Mouse (Mus musculus) embryonic facial prominence, embryonic 10.5 days (tissue): ENCODE results near the gene Mrps7. TPM values are rescaled to one million over a fixed set of nuclear protein-coding genes. Genes with fewer than 3 reads are reported as not detected.

Experiments
- DNase-seq: peaks from one replicate; pipeline ENCODE4 v3.0.0-alpha.2; 2017; ENCODE audit warnings: low spot score
- H3K27ac ChIP-seq: fragments of 300-500 bp; sonication (generic); replicated peaks from 2 replicates; pipeline ENCODE4 v1.5.1; 2016; ENCODE audit warnings: mild to moderate bottlenecking
- H3K27me3 ChIP-seq: fragments of 300-500 bp; sonication (generic); replicated peaks from 2 replicates; pipeline ENCODE4 v1.6.1; 2016; ENCODE audit warnings: low read depth, mild to moderate bottlenecking; ENCODE audit not compliant: poor library complexity, severe bottlenecking
- H3K36me3 ChIP-seq: fragments of 300-500 bp; sonication (generic); replicated peaks from 2 replicates; pipeline ENCODE4 v1.6.1; 2016; ENCODE audit warnings: mild to moderate bottlenecking, moderate library complexity
- H3K4me1 ChIP-seq: fragments of 300-500 bp; sonication (generic); 2 replicates; pipeline ENCODE4 v1.6.1; 2016
- H3K4me3 ChIP-seq: fragments of 300-500 bp; sonication (generic); 2 replicates; pipeline ENCODE4 v1.5.1; 2016; ENCODE audit warnings: mild to moderate bottlenecking, moderate library complexity
- H3K9me3 ChIP-seq: fragments of 300-500 bp; sonication (generic); 2 replicates; pipeline ENCODE4 v1.6.1; 2016; ENCODE audit warnings: mild to moderate bottlenecking
- WGBS: fragments of 180-500 bp; shearing (Covaris S2); methylation state at CpG from one replicate; pipeline ENCODE4 v1.1.7; 2016; 5-methylcytosine and 5-hydroxymethylcytosine counted together
- polyA plus RNA-seq: library from polyadenylated mRNA; unstranded; fragments of >200 nt; fragmentation: Nextera tagmentation; extraction: Ambion mirVana; gene quantifications from 2 replicates; pipeline ENCODE4 v1.2.1, GENCODE M21; 2016

Mrps7 gene
- polyA plus RNA-seq, 1 experiment from 2014 or later: 101 TPM

DNA sequence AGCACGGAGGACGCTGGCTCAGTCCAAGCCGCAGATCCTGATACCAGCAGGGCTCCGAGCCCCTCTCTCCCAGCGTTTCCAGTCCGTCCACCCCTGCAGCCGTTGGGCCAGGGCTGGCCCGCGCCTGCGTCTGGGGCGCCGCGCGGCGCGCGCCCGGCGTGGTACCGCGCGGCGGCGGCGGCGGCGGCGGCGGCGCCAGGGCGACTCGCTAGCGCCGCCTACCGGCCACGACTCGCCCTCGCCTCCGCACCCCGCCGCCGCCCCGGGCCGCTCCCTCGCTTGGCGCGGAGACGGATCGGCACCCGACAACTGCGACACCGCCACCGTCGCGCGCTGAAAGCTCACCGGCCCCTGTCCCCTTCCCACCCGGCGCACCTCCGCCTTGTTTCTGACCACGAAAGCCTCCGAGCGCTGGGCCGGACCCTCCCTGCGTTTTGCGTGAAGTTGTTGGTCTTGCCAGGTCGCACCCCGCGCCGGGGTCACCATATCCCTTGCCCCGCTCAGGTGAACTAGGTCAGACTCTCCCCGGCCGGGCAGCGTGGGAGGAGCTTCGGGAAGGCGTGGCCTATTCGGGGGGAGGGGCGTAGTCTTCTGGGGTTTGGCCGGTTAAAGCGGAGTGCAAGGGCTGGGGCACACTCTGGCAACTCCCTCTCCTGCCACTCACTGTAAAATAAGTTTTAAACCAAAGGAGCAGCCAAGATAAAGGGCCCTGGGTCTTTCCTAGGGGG, 8.8 kb downstream of the Mrps7 start, which contains the start of gene Mif4gd:
Gene Mif4gd, minus strand, starts transcription at position 560 of the 728 bp plus-strand sequence.
- H3K9me3 ChIP-seq: no peaks in the 10 kb centered on the region
- no peaks in the 10 kb centered on the region; the same call in 1 of the 2 replicates for H3K27me3 ChIP-seq
- DNase-seq: peak; percentile 92
- H3K27ac ChIP-seq: peak within 1 kb of the TSS; percentile 86
- H3K36me3 ChIP-seq: peaks cover 58% of the 10 kb centered on the region
- peaks cover 25% of the 10 kb centered on the region for H3K4me1 ChIP-seq
- WGBS: under 1% methylated on average over 79 of the region's 80 CpGs
- H3K4me3 ChIP-seq: peak within 1 kb of the TSS; percentile 77

DNA sequence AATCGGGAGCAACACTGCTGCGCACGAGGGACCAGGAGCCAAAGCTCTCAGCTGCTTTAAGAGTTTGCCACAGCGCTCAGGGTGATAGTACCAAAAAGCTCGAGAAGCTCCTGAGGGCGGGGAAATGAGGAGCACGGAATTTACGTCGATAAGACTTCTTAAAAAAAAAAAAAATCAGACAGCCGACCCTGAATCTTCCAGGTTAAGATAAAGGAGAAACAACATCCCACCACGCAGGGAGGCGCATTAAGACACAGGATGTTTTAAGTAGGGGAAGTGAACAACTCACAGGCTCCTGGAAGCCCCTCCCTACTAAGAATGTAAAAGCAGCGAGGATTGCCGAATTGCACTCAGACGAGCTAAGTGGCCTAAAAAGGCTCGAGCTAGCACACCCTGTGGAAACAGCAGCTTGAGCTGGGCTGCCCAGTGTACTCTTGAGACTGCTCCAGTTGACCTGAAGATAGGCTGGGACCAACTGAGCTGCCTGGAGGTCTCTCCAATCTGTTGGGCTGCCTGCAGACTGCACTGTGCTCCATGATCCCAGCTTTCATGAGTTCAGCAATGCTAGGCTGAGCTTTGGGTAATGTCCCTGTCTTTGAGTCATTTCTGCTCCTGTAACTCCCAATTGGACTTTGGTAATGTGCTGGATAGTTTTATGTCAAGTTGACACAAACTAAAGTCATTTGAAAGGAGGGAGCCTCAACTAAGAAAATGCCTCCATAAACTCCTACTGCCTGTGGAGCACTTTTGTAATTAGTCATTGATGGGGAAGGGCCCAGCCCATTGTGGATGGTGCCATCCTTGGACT, 9.6 kb downstream of the Mrps7 start:
- no peak for DNase-seq
- Histone ChIP-seq H3K27me3 (no peaks in the 10 kb centered on the region; the same call in 1 of the 2 replicates), H3K36me3 (peaks cover 55% of the 10 kb centered on the region), H3K27ac (peak overlapping the region; percentile 86), H3K4me1 (peaks cover 25% of the 10 kb centered on the region), H3K9me3 (no peaks in the 10 kb centered on the region), H3K4me3 (peak overlapping the region; percentile 77)
- WGBS: under 1% methylated on average over 16 of the region's 16 CpGs

GRCm38 (mm10) chr11:115614346-115615107, 10.8 kb downstream of the Mrps7 start:
- peaks cover 50% of the 10 kb centered on the region for H3K36me3 ChIP-seq
- no peak for DNase-seq
- H3K4me1 ChIP-seq: peaks cover 25% of the 10 kb centered on the region
- no peaks in the 10 kb centered on the region; the same call in 1 of the 2 replicates for H3K27me3 ChIP-seq
- 83% methylated on average over 10 of the region's 10 CpGs for WGBS
- H3K9me3 ChIP-seq: no peaks in the 10 kb centered on the region
- H3K27ac ChIP-seq: no peak overlapping the region
- H3K4me3 ChIP-seq: no peak overlapping the region

DNA sequence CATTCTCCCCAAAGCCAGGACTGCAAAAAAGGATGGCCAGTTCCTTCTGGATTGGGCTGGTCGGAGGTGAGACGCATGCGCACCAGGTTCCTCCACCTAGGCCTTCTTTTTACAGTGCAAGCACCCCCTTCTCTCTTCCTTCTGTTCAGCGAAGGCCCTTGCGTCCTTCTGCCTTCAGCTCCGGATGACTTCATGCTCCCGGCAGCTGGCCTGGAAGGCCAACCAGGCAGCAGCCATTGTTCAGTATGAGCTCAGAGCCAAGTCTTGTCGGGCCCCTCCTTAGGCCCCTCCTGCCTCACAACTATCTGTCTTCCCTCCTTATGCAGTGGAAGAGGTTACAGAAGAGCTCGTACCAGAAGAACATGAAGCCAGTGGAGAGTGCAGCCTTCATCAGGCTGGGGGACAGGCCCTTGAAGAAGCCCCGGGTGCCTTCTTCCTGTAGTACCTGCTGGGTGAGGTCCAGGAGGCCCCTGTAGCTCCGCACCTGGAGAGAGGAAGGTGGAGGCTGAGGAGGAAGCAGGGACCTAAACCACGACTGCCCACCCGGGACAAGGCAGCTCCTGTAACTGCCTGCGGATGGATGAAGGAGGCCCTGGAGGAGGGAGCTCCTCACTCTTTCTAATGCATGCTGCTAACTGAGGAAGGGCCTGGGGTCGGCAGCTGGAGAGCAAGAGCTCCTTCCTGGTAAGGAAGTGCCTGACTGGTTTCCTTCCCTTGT, 11.5 kb downstream of the Mrps7 start:
- H3K36me3 ChIP-seq: peaks cover 50% of the 10 kb centered on the region
- H3K27me3 ChIP-seq: no peaks in the 10 kb centered on the region; the same call in 1 of the 2 replicates
- no peak overlapping the region for H3K4me3 ChIP-seq
- no peaks in the 10 kb centered on the region for H3K9me3 ChIP-seq
- DNase-seq: no peak
- H3K27ac ChIP-seq: no peak overlapping the region
- WGBS: 85% methylated on average over 15 of the region's 15 CpGs
- H3K4me1 ChIP-seq: peaks cover 25% of the 10 kb centered on the region

GRCm38 (mm10) chr11:115615875-115616274, 12.2 kb downstream of the Mrps7 start:
- 91% methylated on average over 6 of the region's 6 CpGs for WGBS
- no peaks in the 10 kb centered on the region; the same call in 1 of the 2 replicates for H3K27me3 ChIP-seq
- H3K4me3 ChIP-seq: no peak overlapping the region
- DNase-seq: no peak
- H3K27ac ChIP-seq: no peak overlapping the region
- H3K36me3 ChIP-seq: peaks cover 55% of the 10 kb centered on the region
- no peaks in the 10 kb centered on the region for H3K9me3 ChIP-seq
- H3K4me1 ChIP-seq: peaks cover 25% of the 10 kb centered on the region

GRCm38 (mm10) chr11:115616371-115616770, 12.6 kb downstream of the Mrps7 start:
- Histone ChIP-seq H3K9me3 (no peaks in the 10 kb centered on the region), H3K36me3 (peaks cover 60% of the 10 kb centered on the region), H3K27me3 (no peaks in the 10 kb centered on the region; the same call in 1 of the 2 replicates), H3K4me1 (peaks cover 23% of the 10 kb centered on the region), H3K4me3 (no peak overlapping the region), H3K27ac (no peak overlapping the region)
- 87% methylated on average over 7 of the region's 7 CpGs for WGBS
- no peak for DNase-seq

DNA sequence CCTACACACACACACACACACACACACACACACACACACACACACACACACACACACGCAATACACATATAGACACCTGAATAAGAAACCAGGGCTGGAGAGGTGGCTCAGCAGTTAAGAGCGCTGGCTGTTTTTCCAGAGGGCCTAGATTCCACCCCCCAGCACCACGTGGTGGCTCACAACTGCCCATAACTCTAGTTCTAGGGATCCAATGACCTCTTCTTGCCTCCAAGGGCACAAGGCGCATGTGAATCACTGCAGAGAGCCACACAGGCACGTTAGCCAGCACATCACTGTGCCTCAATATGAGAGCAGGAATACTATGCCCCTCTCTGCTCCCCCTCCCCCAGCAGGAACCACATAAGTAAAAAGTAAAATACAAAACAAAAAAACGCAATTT, 13.2 kb downstream of the Mrps7 start:
- 81% methylated on average over 6 of the region's 6 CpGs for WGBS
- Histone ChIP-seq H3K9me3 (no peaks in the 10 kb centered on the region), H3K27me3 (no peaks in the 10 kb centered on the region), H3K27ac (no peak overlapping the region), H3K4me3 (no peak overlapping the region), H3K4me1 (peaks cover 17% of the 10 kb centered on the region), H3K36me3 (peaks cover 65% of the 10 kb centered on the region)
- no peak for DNase-seq

- H3K27me3 ChIP-seq: no peaks in the 10 kb centered on the region
- WGBS: 80% methylated on average over 2 of the region's 2 CpGs
- peaks cover 9% of the 10 kb centered on the region for H3K4me1 ChIP-seq
- H3K36me3 ChIP-seq: peaks cover 76% of the 10 kb centered on the region
- H3K4me3 ChIP-seq: no peak overlapping the region
- no peaks in the 10 kb centered on the region for H3K9me3 ChIP-seq
- DNase-seq: no peak
- H3K27ac ChIP-seq: no peak overlapping the region
Measured at GRCm38 (mm10) chr11:115618001-115618400, 14.3 kb downstream of the Mrps7 start.

DNA sequence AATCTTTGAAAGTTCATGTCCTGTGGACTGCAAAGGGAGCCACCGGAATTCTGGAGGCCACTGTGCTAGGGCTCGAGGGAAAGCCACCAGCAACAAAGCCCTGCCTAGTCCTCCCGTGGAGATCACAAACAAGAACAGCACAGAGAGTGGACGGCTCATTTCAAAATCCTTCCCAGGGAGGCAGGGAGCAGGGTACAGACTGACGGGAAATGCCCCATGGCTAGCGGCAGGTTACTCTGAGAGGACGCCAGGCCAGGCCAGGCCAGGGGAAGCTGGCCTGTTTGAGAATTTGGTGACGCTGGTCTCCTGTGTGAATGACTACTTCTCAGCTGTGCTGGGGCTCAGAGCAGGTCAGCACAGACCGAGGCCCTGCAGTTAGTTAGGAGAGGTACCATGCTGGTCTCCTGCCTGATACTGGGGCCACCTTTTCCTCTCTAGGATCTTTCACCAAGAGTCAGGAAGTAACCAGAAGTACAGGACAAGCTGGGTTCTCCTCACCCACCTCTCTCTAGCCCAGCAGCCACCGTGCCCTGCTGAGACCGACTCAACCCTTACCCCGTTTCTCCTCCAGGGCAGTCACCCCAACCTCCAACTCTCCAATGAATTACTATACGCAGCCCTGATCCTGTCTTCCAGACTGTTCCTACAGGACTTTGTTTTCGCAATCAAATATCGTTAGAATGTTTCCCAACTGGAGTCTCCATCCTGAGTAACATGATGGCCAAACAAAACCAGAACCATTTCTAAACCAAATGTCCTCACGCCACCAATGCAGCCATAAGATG, 15.2 kb downstream of the Mrps7 start:
- 89% methylated on average over 16 of the region's 16 CpGs for WGBS
- Histone ChIP-seq H3K36me3 (peaks cover 84% of the 10 kb centered on the region), H3K27ac (no peak overlapping the region), H3K4me1 (no peaks in the 10 kb centered on the region), H3K4me3 (no peak overlapping the region), H3K27me3 (no peaks in the 10 kb centered on the region), H3K9me3 (no peaks in the 10 kb centered on the region)
- no peak for DNase-seq

DNA sequence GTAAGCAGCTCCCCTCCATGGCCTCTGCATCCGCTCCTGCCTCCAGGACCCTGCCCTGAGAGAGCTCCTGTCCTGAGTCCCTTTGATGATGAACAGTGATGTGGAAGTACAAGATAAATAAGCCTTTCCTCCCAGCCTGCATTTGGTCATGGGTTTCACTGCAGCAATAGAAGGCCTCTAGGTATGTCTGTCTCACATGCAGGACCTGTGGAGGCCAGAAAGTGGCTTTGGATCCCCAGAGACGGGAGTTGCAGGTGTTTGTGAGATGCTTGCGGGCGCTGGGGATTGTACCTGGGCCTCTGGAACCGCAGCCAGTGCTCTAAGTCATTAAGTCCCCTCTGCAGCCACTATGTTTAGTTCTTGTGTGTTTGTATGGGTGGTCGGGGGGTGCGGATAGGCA, 16.2 kb downstream of the Mrps7 start:
- 93% methylated on average over 7 of the region's 7 CpGs for WGBS
- H3K36me3 ChIP-seq: peaks cover 75% of the 10 kb centered on the region

GRCm38 (mm10) chr11:115623487-115624070, 19.9 kb downstream of the Mrps7 start:
- WGBS: 79% methylated on average over 9 of the region's 9 CpGs

More for the DNA sequence above, 16.2 kb downstream of the Mrps7 start:
- H3K27me3 ChIP-seq: no peaks in the 10 kb centered on the region
- DNase-seq: no peak
- H3K4me1 ChIP-seq: no peaks in the 10 kb centered on the region
- H3K4me3 ChIP-seq: no peak overlapping the region
- no peak overlapping the region for H3K27ac ChIP-seq
- no peaks in the 10 kb centered on the region for H3K9me3 ChIP-seq

More at GRCm38 (mm10) chr11:115623487-115624070, 19.9 kb downstream of the Mrps7 start:
- no peak overlapping the region for H3K4me3 ChIP-seq
- DNase-seq: no peak
- peaks cover 13% of the 10 kb centered on the region for H3K4me1 ChIP-seq
- H3K9me3 ChIP-seq: no peaks in the 10 kb centered on the region
- H3K27me3 ChIP-seq: no peaks in the 10 kb centered on the region
- no peak overlapping the region for H3K27ac ChIP-seq
- peaks cover 52% of the 10 kb centered on the region for H3K36me3 ChIP-seq
